Mouse (Mus musculus): ENCODE data around the gene Mapk8.

- TF ChIP-seq CTCF (IDR thresholded peaks at IDR 0.05; ENCODE audit: borderline replicate concordance, insufficient read depth, low read length), result no peak
- TF ChIP-seq POLR2A (IDR thresholded peaks at IDR 0.05; ENCODE audit: low read depth, low read length), result no peak
Measured at GRCm38 (mm10) chr14:33363611-33364010, 83.3 kb downstream of the Mapk8 start.

Data from embryonic fibroblast, embryonic 13.5 days (primary cell).